Mouse (Mus musculus) MEL (cell line): ENCODE measurements around the gene Dhrs11. TPM values are rescaled to one million over a fixed set of nuclear protein-coding genes. Genes with fewer than 3 reads are reported as not detected.

Source experiments
- DNase-seq: peaks from one replicate; pipeline ENCODE4 v3.0.0; 2011; ENCODE audit warnings: low read depth, low spot score
- H3K27ac ChIP-seq: 2 replicates; pipeline ENCODE4 v1.5.1; 2012; ENCODE audit warnings: low read depth, mild to moderate bottlenecking, control low read depth, low read length, moderate library complexity; ENCODE audit not compliant: control insufficient read depth
- H3K27me3 ChIP-seq, 2 experiments: fragments of 150-350 bp in 1 of 2; sonication (generic) in 1 of 2; 2 replicates each; pipeline ENCODE4 v1.6.1; 2012; ENCODE audit warnings: low read length in 2 of 2, mild to moderate bottlenecking in 2 of 2, improper control_type of control experiment in 1 of 2, moderate library complexity in 1 of 2; ENCODE audit not compliant: insufficient read depth in 2 of 2, control insufficient read depth in 1 of 2
- H3K36me3 ChIP-seq, 2 experiments: 2 replicates each; pipeline ENCODE4 v1.6.1; 2012 to 2014; ENCODE audit warnings: low read length in 2 of 2, improper control_type of control experiment in 1 of 2, inconsistent platforms in 1 of 2, mild to moderate bottlenecking in 1 of 2; ENCODE audit not compliant: insufficient read depth in 2 of 2, control insufficient read depth in 1 of 2
- H3K4me1 ChIP-seq, 2 experiments: fragments of 150-350 bp in 1 of 2; sonication (generic) in 1 of 2; 2 replicates each; pipeline ENCODE4 v1.6.1; 2012; ENCODE audit warnings: low read length in 2 of 2, improper control_type of control experiment in 1 of 2, mild to moderate bottlenecking in 1 of 2; ENCODE audit not compliant: insufficient read depth in 2 of 2, control insufficient read depth in 1 of 2
- H3K4me3 ChIP-seq, 2 experiments: fragments of 150-350 bp in 1 of 2; sonication (generic) in 1 of 2; 2 replicates each; pipeline ENCODE4 v1.5.1; 2012; ENCODE audit warnings: low read depth in 2 of 2, low read length in 2 of 2, mild to moderate bottlenecking in 2 of 2, moderate library complexity in 2 of 2, control low read depth in 1 of 2, improper control_type of control experiment in 1 of 2; ENCODE audit not compliant: control insufficient read depth in 1 of 2, insufficient read depth in 1 of 2
- H3K79me2 ChIP-seq: 2 replicates; pipeline ENCODE4 v1.6.1; 2012; ENCODE audit warnings: mild to moderate bottlenecking, low read length, moderate library complexity; ENCODE audit not compliant: control insufficient read depth, poor library complexity, insufficient read depth
- H3K9ac ChIP-seq: 2 replicates; pipeline ENCODE4 v1.6.1; 2012; ENCODE audit warnings: low read depth, mild to moderate bottlenecking, control low read depth, low read length, moderate library complexity; ENCODE audit not compliant: control insufficient read depth, poor library complexity, severe bottlenecking
- H3K9me3 ChIP-seq: fragments of 150-350 bp; sonication (generic); replicated peaks from 2 replicates; pipeline ENCODE4 v1.6.1; 2012; ENCODE audit warnings: mild to moderate bottlenecking, low read length, improper control_type of control experiment, moderate library complexity; ENCODE audit not compliant: insufficient read depth
- BHLHE40 ChIP-seq: IDR thresholded peaks from 2 replicates; pipeline ENCODE4 v1.6.1; 2012; ENCODE audit warnings: low read depth, mild to moderate bottlenecking, inconsistent platforms, low read length, improper control_type of control experiment, borderline replicate concordance
- CHD1 ChIP-seq: IDR thresholded peaks from 2 replicates; pipeline ENCODE4 v1.6.1; 2012; ENCODE audit warnings: low read depth, mild to moderate bottlenecking, inconsistent platforms, low read length, improper control_type of control experiment
- CHD2 ChIP-seq: IDR thresholded peaks from 2 replicates; pipeline ENCODE4 v1.6.1; 2011; ENCODE audit warnings: low read length, improper control_type of control experiment
- CTCF ChIP-seq, 3 experiments: IDR thresholded peaks in 2 of 3; conservative IDR thresholded peaks in 1 of 3; 2 replicates each; pipeline ENCODE4 v1.5.1; 2011 to 2012; ENCODE audit warnings: low read length in 3 of 3, low read depth in 2 of 3, mild to moderate bottlenecking in 2 of 3, improper control_type of control experiment in 1 of 3, inconsistent platforms in 1 of 3, mixed read lengths in 1 of 3, moderate library complexity in 1 of 3; ENCODE audit not compliant: control insufficient read depth in 1 of 3, insufficient read depth in 1 of 3, poor library complexity in 1 of 3, severe bottlenecking in 1 of 3
- E2F4 ChIP-seq: IDR thresholded peaks from 2 replicates; pipeline ENCODE4 v1.6.1; 2011; ENCODE audit warnings: low read depth, low read length, improper control_type of control experiment, borderline replicate concordance
- ELF1 ChIP-seq: IDR thresholded peaks from 2 replicates; pipeline ENCODE4 v1.6.1; 2014; ENCODE audit warnings: low read depth, mild to moderate bottlenecking, inconsistent platforms, low read length, improper control_type of control experiment, moderate library complexity
- EP300 ChIP-seq, 2 experiments: IDR thresholded peaks; 2 replicates each; pipeline ENCODE4 v1.6.1; 2011; ENCODE audit warnings: improper control_type of control experiment in 2 of 2, low read length in 2 of 2, low read depth in 1 of 2, mild to moderate bottlenecking in 1 of 2
- GABPA ChIP-seq: IDR thresholded peaks from 2 replicates; pipeline ENCODE4 v1.6.1; 2012; ENCODE audit warnings: low read depth, mild to moderate bottlenecking, inconsistent platforms, low read length, improper control_type of control experiment, moderate library complexity
- GATA1 ChIP-seq: IDR thresholded peaks from 2 replicates; pipeline ENCODE4 v1.6.1; 2011; ENCODE audit warnings: low read depth, low read length, improper control_type of control experiment
- HCFC1 ChIP-seq: IDR thresholded peaks from 2 replicates; pipeline ENCODE4 v1.6.1; 2012; ENCODE audit warnings: low read depth, mild to moderate bottlenecking, inconsistent platforms, low read length, improper control_type of control experiment, moderate library complexity
- JUND ChIP-seq: IDR thresholded peaks from 2 replicates; pipeline ENCODE4 v1.6.1; 2011; ENCODE audit warnings: low read depth, mild to moderate bottlenecking, improper control_type of control experiment, low read length
- KAT2A ChIP-seq: conservative IDR thresholded peaks from 2 replicates; pipeline ENCODE4 v1.6.1; 2012; ENCODE audit warnings: low read depth, low read length, improper control_type of control experiment, inconsistent platforms
- MAFK ChIP-seq: IDR thresholded peaks from 2 replicates; pipeline ENCODE4 v1.6.1; 2011; ENCODE audit warnings: low read depth, mild to moderate bottlenecking, low read length, improper control_type of control experiment, borderline replicate concordance
- MAZ ChIP-seq: IDR thresholded peaks from 2 replicates; pipeline ENCODE4 v1.6.1; 2012; ENCODE audit warnings: low read depth, mild to moderate bottlenecking, inconsistent platforms, low read length, improper control_type of control experiment
- MEF2A ChIP-seq: IDR thresholded peaks from 2 replicates; pipeline ENCODE4 v1.6.1; 2014; ENCODE audit warnings: low read depth, mild to moderate bottlenecking, inconsistent platforms, low read length, improper control_type of control experiment; ENCODE audit not compliant: poor library complexity, insufficient replicate concordance, severe bottlenecking; ENCODE audit errors: extremely low read depth
- MXI1 ChIP-seq: IDR thresholded peaks from 2 replicates; pipeline ENCODE4 v1.6.1; 2011; ENCODE audit warnings: mild to moderate bottlenecking, low read depth, low read length, improper control_type of control experiment
- MYB ChIP-seq: IDR thresholded peaks from 2 replicates; pipeline ENCODE4 v1.6.1; 2011; ENCODE audit warnings: mild to moderate bottlenecking, low read depth, low read length, improper control_type of control experiment
- MYC ChIP-seq: IDR thresholded peaks from 2 replicates; pipeline ENCODE4 v1.6.1; 2011; ENCODE audit warnings: low read depth, mild to moderate bottlenecking, low read length, improper control_type of control experiment, moderate library complexity
- NRF1 ChIP-seq: IDR thresholded peaks from 2 replicates; pipeline ENCODE4 v1.6.1; 2014; ENCODE audit warnings: low read depth, mild to moderate bottlenecking, inconsistent platforms, low read length, improper control_type of control experiment, moderate library complexity; ENCODE audit not compliant: poor library complexity, insufficient read depth, severe bottlenecking
- POLR2A ChIP-seq, 2 experiments: IDR thresholded peaks; 2 replicates each; pipeline ENCODE4 v1.6.1; 2011 to 2012; ENCODE audit warnings: low read length in 2 of 2, mild to moderate bottlenecking in 2 of 2, control low read depth in 1 of 2, improper control_type of control experiment in 1 of 2, low read depth in 1 of 2, moderate library complexity in 1 of 2; ENCODE audit not compliant: control insufficient read depth in 1 of 2, insufficient read depth in 1 of 2, poor library complexity in 1 of 2
- POLR2AphosphoS2 ChIP-seq: IDR thresholded peaks from 2 replicates; pipeline ENCODE4 v1.6.1; 2011; ENCODE audit warnings: low read length, improper control_type of control experiment
- POLR2AphosphoS5 ChIP-seq: IDR thresholded peaks from 2 replicates; pipeline ENCODE4 v1.6.1; 2012; ENCODE audit warnings: low read depth, borderline replicate concordance, mild to moderate bottlenecking, inconsistent platforms, low read length, moderate library complexity, mixed read lengths
- RAD21 ChIP-seq: IDR thresholded peaks from 2 replicates; pipeline ENCODE4 v1.6.1; 2011; ENCODE audit warnings: mild to moderate bottlenecking, low read depth, low read length, improper control_type of control experiment
- RCOR1 ChIP-seq: IDR thresholded peaks from 2 replicates; pipeline ENCODE4 v1.6.1; 2012; ENCODE audit warnings: low read depth, mild to moderate bottlenecking, inconsistent platforms, low read length, improper control_type of control experiment
- SIN3A ChIP-seq: IDR thresholded peaks from 2 replicates; pipeline ENCODE4 v1.6.1; 2012; ENCODE audit warnings: low read length, improper control_type of control experiment, inconsistent platforms
- SMC3 ChIP-seq: IDR thresholded peaks from 2 replicates; pipeline ENCODE4 v1.6.1; 2011; ENCODE audit warnings: low read depth, low read length, improper control_type of control experiment
- TAL1 ChIP-seq: IDR thresholded peaks from 2 replicates; pipeline ENCODE4 v1.6.1; 2012; ENCODE audit warnings: mild to moderate bottlenecking, inconsistent platforms, low read length, moderate library complexity, mixed read lengths
- TBP ChIP-seq: IDR thresholded peaks from 2 replicates; pipeline ENCODE4 v1.8.0; 2011; ENCODE audit warnings: low read depth, low read length, improper control_type of control experiment
- TCF12 ChIP-seq: IDR thresholded peaks from 2 replicates; pipeline ENCODE4 v1.6.1; 2014; ENCODE audit warnings: low read depth, mild to moderate bottlenecking, inconsistent platforms, low read length, improper control_type of control experiment, moderate library complexity
- UBTF ChIP-seq: IDR thresholded peaks from 2 replicates; pipeline ENCODE4 v1.6.1; 2012; ENCODE audit warnings: low read depth, mild to moderate bottlenecking, inconsistent platforms, low read length, improper control_type of control experiment, moderate library complexity, borderline replicate concordance; ENCODE audit not compliant: insufficient read depth
- USF1 ChIP-seq: IDR thresholded peaks from 2 replicates; pipeline ENCODE4 v1.6.1; 2014; ENCODE audit warnings: low read depth, mild to moderate bottlenecking, inconsistent platforms, low read length, improper control_type of control experiment, moderate library complexity
- USF2 ChIP-seq, 2 experiments: IDR thresholded peaks; 2 replicates each; pipeline ENCODE4 v1.6.1; 2011 to 2012; ENCODE audit warnings: improper control_type of control experiment in 2 of 2, low read length in 2 of 2, borderline replicate concordance in 1 of 2, inconsistent platforms in 1 of 2, low read depth in 1 of 2, mild to moderate bottlenecking in 1 of 2; ENCODE audit not compliant: insufficient read depth in 1 of 2
- ZC3H11A ChIP-seq: IDR thresholded peaks from 2 replicates; pipeline ENCODE4 v1.6.1; 2012; ENCODE audit warnings: low read depth, mild to moderate bottlenecking, inconsistent platforms, low read length, improper control_type of control experiment
- ZKSCAN1 ChIP-seq: IDR thresholded peaks from 2 replicates; pipeline ENCODE4 v1.6.1; 2012; ENCODE audit warnings: low read depth, mild to moderate bottlenecking, inconsistent platforms, low read length, improper control_type of control experiment, moderate library complexity
- ZNF384 ChIP-seq: IDR thresholded peaks from 2 replicates; pipeline ENCODE4 v1.6.1; 2012; ENCODE audit warnings: low read depth, mild to moderate bottlenecking, inconsistent platforms, low read length, improper control_type of control experiment
- polyA plus RNA-seq, 2 experiments: library from polyadenylated mRNA; stranded (reverse) in 1 of 2; unstranded in 1 of 2; fragments of >175 nt in 1 of 2; fragments of >200 nt in 1 of 2; gene quantifications; 2 replicates each; pipeline versions ENCODE4 v1.2.1 to v1.2.4; 2012; ENCODE audit warnings: low replicate concordance in 2 of 2, low read depth in 1 of 2; ENCODE audit not compliant: insufficient read length in 2 of 2, insufficient read depth in 1 of 2, missing spikeins in 1 of 2
- total RNA-seq: library from RNA; depleted of rRNA; stranded (reverse); fragments of 300-350 nt; gene quantifications from 2 replicates; pipeline ENCODE4 v1.2.3, GENCODE M21; 2012

The Dhrs11 gene
- total and polyA plus RNA-seq, 3 experiments: 36.6 to 37.7 TPM; not detected in 1

GRCm38 (mm10) chr11:84818961-84819692, 9.7 kb downstream of the Dhrs11 start, which contains the start of gene Mrm1:
Gene Mrm1 (minus strand): TSS chr11:84819515.
- Histone ChIP-seq H3K4me1 (peaks cover 8 to 39% of the 10 kb centered on the region in 2 experiments), H3K79me2 (peaks cover 32% of the 10 kb centered on the region), H3K9me3 (no peaks in the 10 kb centered on the region), H3K36me3 (peaks cover 6 to 33% of the 10 kb centered on the region in 2 experiments), H3K9ac (peak within 1 kb of the TSS; percentile 92), H3K27me3 (no peaks in the 10 kb centered on the region), H3K4me3 (peak within 1 kb of the TSS; percentile 73 to 82), H3K27ac (peak within 1 kb of the TSS; percentile 90)
- DNase-seq: peak; percentile 99
- TF ChIP-seq MXI1: peak; percentile 100
- TF ChIP-seq MEF2A: no peak
- TF ChIP-seq GATA1: no peak
- TF ChIP-seq JUND: no peak
- TF ChIP-seq MAFK: no peak
- peak; percentile 99 for TF ChIP-seq ELF1
- TF ChIP-seq ZC3H11A: no peak
- TF ChIP-seq CTCF (IDR thresholded peaks at IDR 0.05 in 2 of 3, conservative IDR thresholded peaks at IDR 0.05 in 1 of 3; ENCODE audit: control insufficient read depth in 1 of 3, insufficient read depth in 1 of 3, low read depth in 2 of 3, low read length in 3 of 3, poor library complexity in 1 of 3, severe bottlenecking in 1 of 3): peak; percentile 73 to 82 (median 74)
- peak; percentile 78 for TF ChIP-seq HCFC1
- no peak for TF ChIP-seq ZNF384
- TF ChIP-seq CHD2: no peak
- TF ChIP-seq E2F4: 0 out of 2 replicates have a peak, but pooled peaks have one; percentile 78
- peak; percentile 59; the same call in 1 of the 2 replicates for TF ChIP-seq MAZ
- TF ChIP-seq MYB: no peak
- no peak; the same call in 1 of the 2 replicates for TF ChIP-seq KAT2A
- no peak for TF ChIP-seq TAL1
- no peak; a peak in 2 of 4 replicates for TF ChIP-seq EP300 (IDR thresholded peaks at IDR 0.05; ENCODE audit: low read depth in 1 of 2, low read length in 2 of 2)
- TF ChIP-seq ZKSCAN1: no peak
- TF ChIP-seq USF2 (IDR thresholded peaks at IDR 0.05; ENCODE audit: borderline replicate concordance in 1 of 2, insufficient read depth in 1 of 2, low read depth in 1 of 2, low read length in 2 of 2): 0 out of 4 replicates have a peak, but pooled peaks of 1 of the 2 experiments have one; percentile 40
- no peak for TF ChIP-seq GABPA
- TF ChIP-seq SIN3A: peak; percentile 98
- 0 out of 2 replicates have a peak, but pooled peaks have one; percentile 6 for TF ChIP-seq POLR2AphosphoS5
- TF ChIP-seq UBTF: 0 out of 2 replicates have a peak, but pooled peaks have one; percentile 72
- peak; percentile 82 for TF ChIP-seq BHLHE40
- TF ChIP-seq USF1: peak; percentile 92
- TF ChIP-seq POLR2A (IDR thresholded peaks at IDR 0.05; ENCODE audit: control insufficient read depth in 1 of 2, insufficient read depth in 1 of 2, low read depth in 1 of 2, low read length in 2 of 2, poor library complexity in 1 of 2): peak; percentile 25 to 79; a peak in 3 of 4 replicates
- TF ChIP-seq TBP: peak; percentile 42; the same call in 1 of the 2 replicates
- TF ChIP-seq RAD21: no peak
- TF ChIP-seq TCF12: peak; percentile 53
- peak; percentile 84 for TF ChIP-seq CHD1
- TF ChIP-seq RCOR1: no peak
- TF ChIP-seq POLR2AphosphoS2: peak; percentile 96
- TF ChIP-seq SMC3: peak; percentile 24
- TF ChIP-seq MYC: peak; percentile 99
- TF ChIP-seq NRF1: no peak
